Mouse (Mus musculus): ENCODE data around the gene Tspan5. TPM values are rescaled to one million over a fixed set of nuclear protein-coding genes. Genes with fewer than 3 reads are reported as not detected.

Tspan5 gene
- polyA plus RNA-seq, 1 experiment, result 23.8 TPM

GRCm38 (mm10) chr3:138861032-138861431 is 119.0 kb downstream of the Tspan5 start:
- Histone ChIP-seq H3K4me3 (ENCODE audit: insufficient read depth, low read depth, low read length) (no peak overlapping the region), H3K27me3 (replicated peaks; ENCODE audit: control insufficient read depth, insufficient read depth, low read length) (no peaks in the 10 kb centered on the region)
- 47% methylated on average over 9 of the region's 9 CpGs for whole genome bisulfite sequencing

GRCm38 (mm10) chr3:138861589-138861988 is 119.6 kb downstream of the Tspan5 start:
- H3K27me3 ChIP-seq (replicated peaks; ENCODE audit: control insufficient read depth, insufficient read depth, low read length), result no peaks in the 10 kb centered on the region
- no peaks in the 10 kb centered on the region for H3K4me1 ChIP-seq (ENCODE audit: control insufficient read depth, insufficient read depth, low read length)
- 68% methylated on average over 3 of the region's 3 CpGs for WGBS
- H3K36me3 ChIP-seq (ENCODE audit: control insufficient read depth, insufficient read depth, low read length), result no peaks in the 10 kb centered on the region
- no peak overlapping the region for H3K4me3 ChIP-seq (ENCODE audit: insufficient read depth, low read depth, low read length)
- TF ChIP-seq CTCF (conservative IDR thresholded peaks at IDR 0.05; ENCODE audit: insufficient read depth, insufficient read length, low read depth, low read length) (no peak), POLR2A (IDR thresholded peaks at IDR 0.05; ENCODE audit: low read depth, low read length) (no peak)
- no peak overlapping the region for H3K27ac ChIP-seq (ENCODE audit: insufficient read depth, low read depth, low read length)
- DNase-seq, result no peak

More at GRCm38 (mm10) chr3:138861032-138861431, 119.0 kb downstream of the Tspan5 start:
- H3K4me1 ChIP-seq (ENCODE audit: control insufficient read depth, insufficient read depth, low read length), result no peaks in the 10 kb centered on the region
- H3K36me3 ChIP-seq (ENCODE audit: control insufficient read depth, insufficient read depth, low read length), result no peaks in the 10 kb centered on the region
- H3K27ac ChIP-seq (ENCODE audit: insufficient read depth, low read depth, low read length), result no peak overlapping the region
- TF ChIP-seq CTCF (conservative IDR thresholded peaks at IDR 0.05; ENCODE audit: insufficient read depth, insufficient read length, low read depth, low read length) (no peak), POLR2A (IDR thresholded peaks at IDR 0.05; ENCODE audit: low read depth, low read length) (no peak)
- DNase-seq, result no peak

- Histone ChIP-seq H3K4me1 (ENCODE audit: control insufficient read depth, insufficient read depth, low read length) (no peaks in the 10 kb centered on the region), H3K4me3 (ENCODE audit: insufficient read depth, low read depth, low read length) (no peak overlapping the region), H3K27ac (ENCODE audit: insufficient read depth, low read depth, low read length) (no peak overlapping the region), H3K36me3 (ENCODE audit: control insufficient read depth, insufficient read depth, low read length) (no peaks in the 10 kb centered on the region), H3K27me3 (replicated peaks; ENCODE audit: control insufficient read depth, insufficient read depth, low read length) (no peaks in the 10 kb centered on the region)
- TF ChIP-seq POLR2A (IDR thresholded peaks at IDR 0.05; ENCODE audit: low read depth, low read length) (no peak), CTCF (conservative IDR thresholded peaks at IDR 0.05; ENCODE audit: insufficient read depth, insufficient read length, low read depth, low read length) (no peak)
- no peak for DNase-seq
- 87% methylated on average over 12 of the region's 12 CpGs for WGBS
Measured at GRCm38 (mm10) chr3:138864166-138864648, 122.2 kb downstream of the Tspan5 start.

GRCm38 (mm10) chr3:138865271-138865670 is 123.3 kb downstream of the Tspan5 start:
- no peaks in the 10 kb centered on the region for H3K36me3 ChIP-seq (ENCODE audit: control insufficient read depth, insufficient read depth, low read length)
- no peak overlapping the region for H3K27ac ChIP-seq (ENCODE audit: insufficient read depth, low read depth, low read length)
- H3K4me3 ChIP-seq (ENCODE audit: insufficient read depth, low read depth, low read length), result no peak overlapping the region
- no peaks in the 10 kb centered on the region for H3K4me1 ChIP-seq (ENCODE audit: control insufficient read depth, insufficient read depth, low read length)
- TF ChIP-seq CTCF (conservative IDR thresholded peaks at IDR 0.05; ENCODE audit: insufficient read depth, insufficient read length, low read depth, low read length) (no peak), POLR2A (IDR thresholded peaks at IDR 0.05; ENCODE audit: low read depth, low read length) (no peak)
- WGBS, result 83% methylated on average over 5 of the region's 5 CpGs
- no peak for DNase-seq
- no peaks in the 10 kb centered on the region for H3K27me3 ChIP-seq (replicated peaks; ENCODE audit: control insufficient read depth, insufficient read depth, low read length)

- 74% methylated on average over 16 of the region's 16 CpGs for WGBS
- Histone ChIP-seq H3K4me3 (ENCODE audit: insufficient read depth, low read depth, low read length) (no peak overlapping the region), H3K27me3 (replicated peaks; ENCODE audit: control insufficient read depth, insufficient read depth, low read length) (no peaks in the 10 kb centered on the region)
Measured at GRCm38 (mm10) chr3:138867149-138867848, 125.3 kb downstream of the Tspan5 start.

GRCm38 (mm10) chr3:138868409-138868808 is 126.4 kb downstream of the Tspan5 start:
- DNase-seq, result no peak
- Histone ChIP-seq H3K36me3 (ENCODE audit: control insufficient read depth, insufficient read depth, low read length) (no peaks in the 10 kb centered on the region), H3K4me1 (ENCODE audit: control insufficient read depth, insufficient read depth, low read length) (no peaks in the 10 kb centered on the region), H3K4me3 (ENCODE audit: insufficient read depth, low read depth, low read length) (no peak overlapping the region), H3K27ac (ENCODE audit: insufficient read depth, low read depth, low read length) (no peak overlapping the region), H3K27me3 (replicated peaks; ENCODE audit: control insufficient read depth, insufficient read depth, low read length) (no peaks in the 10 kb centered on the region)
- WGBS, result 71% methylated on average over 13 of the region's 13 CpGs
- TF ChIP-seq POLR2A (IDR thresholded peaks at IDR 0.05; ENCODE audit: low read depth, low read length) (no peak), CTCF (conservative IDR thresholded peaks at IDR 0.05; ENCODE audit: insufficient read depth, insufficient read length, low read depth, low read length) (no peak)

More at GRCm38 (mm10) chr3:138867149-138867848, 125.3 kb downstream of the Tspan5 start:
- no peak for DNase-seq
- no peaks in the 10 kb centered on the region for H3K36me3 ChIP-seq (ENCODE audit: control insufficient read depth, insufficient read depth, low read length)
- H3K27ac ChIP-seq (ENCODE audit: insufficient read depth, low read depth, low read length), result no peak overlapping the region
- no peak for TF ChIP-seq POLR2A (IDR thresholded peaks at IDR 0.05; ENCODE audit: low read depth, low read length)
- TF ChIP-seq CTCF (conservative IDR thresholded peaks at IDR 0.05; ENCODE audit: insufficient read depth, insufficient read length, low read depth, low read length), result no peak
- H3K4me1 ChIP-seq (ENCODE audit: control insufficient read depth, insufficient read depth, low read length), result no peaks in the 10 kb centered on the region

- Histone ChIP-seq H3K27me3 (replicated peaks; ENCODE audit: control insufficient read depth, insufficient read depth, low read length) (no peaks in the 10 kb centered on the region), H3K4me1 (ENCODE audit: control insufficient read depth, insufficient read depth, low read length) (no peaks in the 10 kb centered on the region), H3K27ac (ENCODE audit: insufficient read depth, low read depth, low read length) (no peak overlapping the region), H3K4me3 (ENCODE audit: insufficient read depth, low read depth, low read length) (no peak overlapping the region), H3K36me3 (ENCODE audit: control insufficient read depth, insufficient read depth, low read length) (no peaks in the 10 kb centered on the region)
- no peak for DNase-seq
- 94% methylated on average over 7 of the region's 7 CpGs for WGBS
- TF ChIP-seq CTCF (conservative IDR thresholded peaks at IDR 0.05; ENCODE audit: insufficient read depth, insufficient read length, low read depth, low read length), result no peak
- no peak for TF ChIP-seq POLR2A (IDR thresholded peaks at IDR 0.05; ENCODE audit: low read depth, low read length)
Measured at GRCm38 (mm10) chr3:138875282-138875681, 133.3 kb downstream of the Tspan5 start.
